Mouse (Mus musculus) hindbrain, embryonic 14.5 days (tissue): ENCODE results near the gene Kmt2b. TPM values are rescaled to one million over a fixed set of nuclear protein-coding genes. Genes with fewer than 3 reads are reported as not detected.

Experiments
- ATAC-seq: fragments of 200-750 bp; cut with Nextera tagmentation; 2 replicates; pipeline ENCODE4 v1.8.0; 2017; ENCODE audit warnings: moderate number of reproducible peaks, mild to moderate bottlenecking, moderate TSS enrichment, moderate library complexity; ENCODE audit not compliant: low FRiP score
- DNase-seq: peaks from one replicate; pipeline ENCODE4 v3.0.0-alpha.2; 2015; ENCODE audit warnings: low spot score
- H3K27ac ChIP-seq: fragments of 300-500 bp; sonication (generic); 2 replicates; pipeline ENCODE4 v1.5.1; 2014; ENCODE audit warnings: mild to moderate bottlenecking, moderate library complexity
- H3K27me3 ChIP-seq: fragments of 300-500 bp; sonication (generic); 2 replicates; pipeline ENCODE4 v1.6.1; 2014; ENCODE audit warnings: mild to moderate bottlenecking, low read length, mixed read lengths; ENCODE audit not compliant: control insufficient read depth, insufficient read depth
- H3K36me3 ChIP-seq: fragments of 300-500 bp; sonication (generic); replicated peaks from 2 replicates; pipeline ENCODE4 v1.6.1; 2014; ENCODE audit not compliant: control insufficient read depth, insufficient read depth
- H3K4me1 ChIP-seq: fragments of 300-500 bp; sonication (generic); replicated peaks from 2 replicates; pipeline ENCODE4 v1.6.1; 2014; ENCODE audit warnings: antibody characterized with exemption, low read length, mixed read lengths; ENCODE audit not compliant: control insufficient read depth, insufficient read depth
- H3K4me2 ChIP-seq: fragments of 300-500 bp; sonication (generic); replicated peaks from 2 replicates; pipeline ENCODE4 v1.6.1; 2014; ENCODE audit warnings: mild to moderate bottlenecking, moderate library complexity
- H3K4me3 ChIP-seq: fragments of 300-500 bp; sonication (generic); replicated peaks from 2 replicates; pipeline ENCODE4 v1.5.1; 2014; ENCODE audit warnings: mild to moderate bottlenecking, low read length
- H3K9ac ChIP-seq: fragments of 300-500 bp; sonication (generic); 2 replicates; pipeline ENCODE4 v1.6.1; 2014
- H3K9me3 ChIP-seq: fragments of 300-500 bp; sonication (generic); 2 replicates; pipeline ENCODE4 v1.6.1; 2016; ENCODE audit warnings: low read length; ENCODE audit not compliant: control insufficient read depth
- WGBS: fragments of 180-500 bp; shearing (Covaris S2); extraction: QIAGEN DNeasy Blood & Tissue Kit; methylation state at CpG from one replicate; pipeline ENCODE4 v1.1.7; 2014; 5-methylcytosine and 5-hydroxymethylcytosine counted together
- polyA plus RNA-seq: library from polyadenylated mRNA; unstranded; fragments of >200 nt; fragmentation: Nextera tagmentation; extraction: Ambion mirVana; gene quantifications from 2 replicates; pipeline ENCODE4 v1.2.1, GENCODE M21; 2014

The Kmt2b gene
- polyA plus RNA-seq, 1 experiment from 2014 or later = 12.9 TPM

- no peaks in the 10 kb centered on the region for H3K9me3 ChIP-seq
- peaks cover 75% of the 10 kb centered on the region for H3K36me3 ChIP-seq
- no peaks in the 10 kb centered on the region for H3K27me3 ChIP-seq
- no peak overlapping the region for H3K9ac ChIP-seq
- no peak overlapping the region for H3K4me2 ChIP-seq
- H3K4me3 ChIP-seq = no peak overlapping the region
- 94% methylated on average over 10 of the region's 10 CpGs for WGBS
- no peak overlapping the region for H3K27ac ChIP-seq
- DNase-seq = no peak
- H3K4me1 ChIP-seq = peaks cover 10% of the 10 kb centered on the region
- ATAC-seq = no peak
These were observed 4.2 kb downstream of the Kmt2b start for GRCm38 (mm10) chr7:30584339-30584738.

- DNase-seq = no peak
- Histone ChIP-seq H3K36me3 (peaks cover 100% of the 10 kb centered on the region), H3K9me3 (no peaks in the 10 kb centered on the region), H3K27me3 (no peaks in the 10 kb centered on the region), H3K27ac (no peak overlapping the region), H3K9ac (no peak overlapping the region), H3K4me1 (peaks cover under 1% of the 10 kb centered on the region; the same call in 1 of the 2 replicates), H3K4me2 (no peak overlapping the region), H3K4me3 (no peak overlapping the region)
- no peak for ATAC-seq
- WGBS = 95% methylated on average over 16 of the region's 16 CpGs
These were observed 7.0 kb downstream of the Kmt2b start for GRCm38 (mm10) chr7:30581547-30581946.

GRCm38 (mm10) chr7:30579950-30580349, 8.6 kb downstream of the Kmt2b start:
- DNase-seq = no peak

GRCm38 (mm10) chr7:30572969-30573368, 15.6 kb downstream of the Kmt2b start:
- Histone ChIP-seq H3K9me3 (no peaks in the 10 kb centered on the region), H3K4me2 (no peak overlapping the region), H3K4me3 (no peak overlapping the region), H3K9ac (no peak overlapping the region), H3K27me3 (no peaks in the 10 kb centered on the region), H3K27ac (no peak overlapping the region), H3K36me3 (peaks cover 100% of the 10 kb centered on the region), H3K4me1 (no peaks in the 10 kb centered on the region)
- DNase-seq (no peak), ATAC-seq (no peak)
- 83% methylated on average over 2 of the region's 2 CpGs for WGBS

More at GRCm38 (mm10) chr7:30579950-30580349, 8.6 kb downstream of the Kmt2b start:
- H3K9me3 ChIP-seq = no peaks in the 10 kb centered on the region
- 96% methylated on average over 8 of the region's 8 CpGs for WGBS
- no peak overlapping the region for H3K27ac ChIP-seq
- no peak overlapping the region for H3K4me2 ChIP-seq
- H3K9ac ChIP-seq = no peak overlapping the region
- no peaks in the 10 kb centered on the region for H3K27me3 ChIP-seq
- peaks cover 100% of the 10 kb centered on the region for H3K36me3 ChIP-seq
- H3K4me1 ChIP-seq = no peaks in the 10 kb centered on the region
- H3K4me3 ChIP-seq = no peak overlapping the region
- ATAC-seq = no peak

GRCm38 (mm10) chr7:30572389-30572788, 16.1 kb downstream of the Kmt2b start:
- Histone ChIP-seq H3K27me3 (no peaks in the 10 kb centered on the region), H3K4me1 (no peaks in the 10 kb centered on the region), H3K9ac (no peak overlapping the region), H3K4me2 (no peak overlapping the region), H3K9me3 (no peaks in the 10 kb centered on the region), H3K4me3 (no peak overlapping the region), H3K36me3 (peaks cover 99% of the 10 kb centered on the region), H3K27ac (no peak overlapping the region)
- ATAC-seq (no peak), DNase-seq (no peak)
- WGBS = 92% methylated on average over 5 of the region's 5 CpGs

GRCm38 (mm10) chr7:30567555-30567954, 21.0 kb downstream of the Kmt2b start:
- H3K9me3 ChIP-seq = no peaks in the 10 kb centered on the region
- H3K4me3 ChIP-seq = no peak overlapping the region
- DNase-seq = no peak
- H3K27me3 ChIP-seq = no peaks in the 10 kb centered on the region
- peaks cover 8% of the 10 kb centered on the region for H3K4me1 ChIP-seq
- ATAC-seq = no peak
- peaks cover 75% of the 10 kb centered on the region for H3K36me3 ChIP-seq
- 93% methylated on average over 11 of the region's 11 CpGs for WGBS
- no peak overlapping the region for H3K9ac ChIP-seq
- H3K27ac ChIP-seq = no peak overlapping the region
- no peak overlapping the region for H3K4me2 ChIP-seq

- no peak overlapping the region for H3K4me2 ChIP-seq
- H3K4me1 ChIP-seq = peaks cover 12% of the 10 kb centered on the region
- H3K4me3 ChIP-seq = no peak overlapping the region
- H3K36me3 ChIP-seq = peaks cover 60% of the 10 kb centered on the region
- no peaks in the 10 kb centered on the region for H3K9me3 ChIP-seq
- H3K9ac ChIP-seq = no peak overlapping the region
- DNase-seq (no peak), ATAC-seq (no peak)
- H3K27me3 ChIP-seq = no peaks in the 10 kb centered on the region
- 91% methylated on average over 9 of the region's 9 CpGs for WGBS
- H3K27ac ChIP-seq = no peak overlapping the region
These were observed 22.5 kb downstream of the Kmt2b start for GRCm38 (mm10) chr7:30566033-30566432.

- H3K4me3 ChIP-seq = peak within 1 kb of the TSS; percentile 68
- H3K4me1 ChIP-seq = peaks cover 12% of the 10 kb centered on the region
- peaks cover 50% of the 10 kb centered on the region for H3K36me3 ChIP-seq
- H3K9ac ChIP-seq = peak within 1 kb of the TSS; percentile 76; the same call in 1 of the 2 replicates
- no peaks in the 10 kb centered on the region for H3K9me3 ChIP-seq
- WGBS = 95% methylated on average over 12 of the region's 12 CpGs
- DNase-seq = no peak
- no peaks in the 10 kb centered on the region for H3K27me3 ChIP-seq
- ATAC-seq = no peak
- H3K4me2 ChIP-seq = no peak within 1 kb of the TSS
- no peak within 1 kb of the TSS for H3K27ac ChIP-seq
These were observed 23.5 kb downstream of the Kmt2b start, which contains the start of gene Igflr1 for GRCm38 (mm10) chr7:30564970-30565571. Igflr1 (plus strand) TSS chr7:30565427.

- ATAC-seq = no peak
- H3K9me3 ChIP-seq = no peaks in the 10 kb centered on the region
- peak overlapping the region; percentile 92; the same call in 1 of the 2 replicates for H3K27ac ChIP-seq
- peak overlapping the region; percentile 76 for H3K9ac ChIP-seq
- peak overlapping the region; percentile 68 for H3K4me3 ChIP-seq
- H3K36me3 ChIP-seq = peaks cover 38% of the 10 kb centered on the region
- peaks cover 18% of the 10 kb centered on the region for H3K4me1 ChIP-seq
- 29% methylated on average over 6 of the region's 6 CpGs for WGBS
- H3K27me3 ChIP-seq = no peaks in the 10 kb centered on the region
- DNase-seq = no peak
- H3K4me2 ChIP-seq = peak overlapping the region; percentile 62
These were observed 24.6 kb downstream of the Kmt2b start for GRCm38 (mm10) chr7:30563906-30564280.
